Mouse (Mus musculus) intestine, postnatal 0 days (tissue): ENCODE measurements around the gene Hadhb. TPM values are rescaled to one million over a fixed set of nuclear protein-coding genes. Genes with fewer than 3 reads are reported as not detected.

Experiments
- ATAC-seq: fragments of 200-750 bp; cut with Nextera tagmentation; 2 replicates; pipeline ENCODE4 v1.8.0; 2017; ENCODE audit warnings: mild to moderate bottlenecking, moderate TSS enrichment, moderate library complexity
- H3K27ac ChIP-seq: fragments of 300-500 bp; sonication (generic); 2 replicates; pipeline ENCODE4 v1.5.1; 2014; ENCODE audit warnings: mild to moderate bottlenecking, low read depth, low read length, moderate library complexity
- H3K27me3 ChIP-seq: fragments of 300-500 bp; sonication (generic); replicated peaks from 2 replicates; pipeline ENCODE4 v1.6.1; 2014; ENCODE audit warnings: low read length, mixed read lengths; ENCODE audit not compliant: control insufficient read depth, insufficient read depth
- H3K36me3 ChIP-seq: fragments of 300-500 bp; sonication (generic); 2 replicates; pipeline ENCODE4 v1.6.1; 2014; ENCODE audit warnings: mild to moderate bottlenecking, moderate library complexity; ENCODE audit not compliant: control insufficient read depth, insufficient read depth
- H3K4me1 ChIP-seq: fragments of 300-500 bp; sonication (generic); replicated peaks from 2 replicates; pipeline ENCODE4 v1.6.1; 2014; ENCODE audit warnings: antibody characterized with exemption, low read length, mixed read lengths; ENCODE audit not compliant: control insufficient read depth, insufficient read depth
- H3K4me2 ChIP-seq: fragments of 300-500 bp; sonication (generic); replicated peaks from 2 replicates; pipeline ENCODE4 v1.6.1; 2014; ENCODE audit warnings: low read depth, mild to moderate bottlenecking, moderate library complexity
- H3K4me3 ChIP-seq: fragments of 300-500 bp; sonication (generic); 2 replicates; pipeline ENCODE4 v1.5.1; 2014; ENCODE audit warnings: low read depth, low read length
- H3K9ac ChIP-seq: fragments of 300-500 bp; sonication (generic); 2 replicates; pipeline ENCODE4 v1.6.1; 2014; ENCODE audit warnings: mild to moderate bottlenecking, low read depth, low read length
- H3K9me3 ChIP-seq: fragments of 300-500 bp; sonication (generic); 2 replicates; pipeline ENCODE4 v1.6.1; 2016; ENCODE audit warnings: mixed run types; ENCODE audit not compliant: control insufficient read depth
- CTCF ChIP-seq: sonication (generic); IDR thresholded peaks from 2 replicates; pipeline ENCODE4 v1.5.1; 2016; ENCODE audit warnings: low read depth, mild to moderate bottlenecking, control low read depth, antibody characterized with exemption, moderate library complexity
- WGBS: fragments of 180-500 bp; shearing (Covaris S2); extraction: QIAGEN DNeasy Blood & Tissue Kit; methylation state at CpG from one replicate; pipeline ENCODE4 v1.1.7; 2014; 5-methylcytosine and 5-hydroxymethylcytosine counted together
- polyA plus RNA-seq: library from polyadenylated mRNA; unstranded; fragments of >200 nt; fragmentation: Nextera tagmentation; extraction: Ambion mirVana; gene quantifications from 2 replicates; pipeline ENCODE4 v1.2.1, GENCODE M21; 2015

Gene Hadhb
- polyA plus RNA-seq, 1 experiment from 2014 or later: 420 TPM

DNA sequence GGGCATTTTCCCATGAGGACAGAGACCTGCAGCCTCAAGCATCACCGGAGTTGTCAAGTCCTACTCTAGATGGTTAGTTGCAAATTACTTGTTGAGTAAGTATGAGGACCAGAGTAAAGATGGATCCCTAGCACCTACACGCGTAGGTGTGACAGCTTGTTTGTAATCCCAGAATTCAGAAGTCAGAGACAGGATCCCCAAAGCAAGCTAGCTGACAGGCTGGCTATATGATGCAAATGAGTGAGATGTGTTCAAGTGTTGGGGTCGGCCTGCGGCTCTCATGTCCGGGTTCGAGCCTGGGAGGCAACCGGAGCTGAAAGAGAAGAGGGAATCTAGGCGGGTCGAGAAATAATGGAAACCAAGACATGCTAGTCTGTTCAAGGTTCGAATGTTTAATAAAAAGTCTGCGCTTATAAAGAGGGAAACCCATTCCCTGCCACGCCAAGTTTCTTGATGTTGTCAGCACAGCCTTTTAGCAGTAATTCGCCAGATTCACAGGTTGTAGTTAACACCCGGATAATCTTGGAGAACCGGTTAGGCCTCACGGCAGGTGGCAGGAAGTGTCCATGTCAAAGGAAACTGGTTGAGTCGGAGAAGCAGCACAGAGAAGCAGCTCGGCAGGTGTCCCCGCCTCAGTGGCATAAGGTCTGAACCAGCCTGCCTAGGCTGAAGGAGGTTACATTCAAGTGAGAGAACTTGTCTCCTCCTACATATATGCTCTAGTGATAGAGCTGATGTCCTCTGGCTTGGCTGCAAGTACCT, 18.1 kb downstream of the Hadhb start:
- Histone ChIP-seq H3K36me3 (peaks cover 60% of the 10 kb centered on the region), H3K9me3 (no peaks in the 10 kb centered on the region), H3K9ac (no peak overlapping the region), H3K4me1 (no peaks in the 10 kb centered on the region), H3K27ac (peak overlapping the region; percentile 62), H3K27me3 (no peaks in the 10 kb centered on the region), H3K4me3 (no peak overlapping the region), H3K4me2 (no peak overlapping the region)
- no peak for TF ChIP-seq CTCF
- WGBS: 35% methylated on average over 20 of the region's 20 CpGs
- peak; percentile 47 for ATAC-seq

GRCm38 (mm10) chr5:30175811-30176210, 20.8 kb downstream of the Hadhb start:
- H3K27me3 ChIP-seq: no peaks in the 10 kb centered on the region
- no peak overlapping the region for H3K4me2 ChIP-seq
- no peak overlapping the region for H3K9ac ChIP-seq
- peaks cover 73% of the 10 kb centered on the region for H3K36me3 ChIP-seq
- H3K27ac ChIP-seq: no peak overlapping the region
- no peak overlapping the region for H3K4me3 ChIP-seq
- no peak for TF ChIP-seq CTCF
- ATAC-seq: no peak
- WGBS: 60% methylated on average over 4 of the region's 4 CpGs
- no peaks in the 10 kb centered on the region for H3K9me3 ChIP-seq
- H3K4me1 ChIP-seq: no peaks in the 10 kb centered on the region

DNA sequence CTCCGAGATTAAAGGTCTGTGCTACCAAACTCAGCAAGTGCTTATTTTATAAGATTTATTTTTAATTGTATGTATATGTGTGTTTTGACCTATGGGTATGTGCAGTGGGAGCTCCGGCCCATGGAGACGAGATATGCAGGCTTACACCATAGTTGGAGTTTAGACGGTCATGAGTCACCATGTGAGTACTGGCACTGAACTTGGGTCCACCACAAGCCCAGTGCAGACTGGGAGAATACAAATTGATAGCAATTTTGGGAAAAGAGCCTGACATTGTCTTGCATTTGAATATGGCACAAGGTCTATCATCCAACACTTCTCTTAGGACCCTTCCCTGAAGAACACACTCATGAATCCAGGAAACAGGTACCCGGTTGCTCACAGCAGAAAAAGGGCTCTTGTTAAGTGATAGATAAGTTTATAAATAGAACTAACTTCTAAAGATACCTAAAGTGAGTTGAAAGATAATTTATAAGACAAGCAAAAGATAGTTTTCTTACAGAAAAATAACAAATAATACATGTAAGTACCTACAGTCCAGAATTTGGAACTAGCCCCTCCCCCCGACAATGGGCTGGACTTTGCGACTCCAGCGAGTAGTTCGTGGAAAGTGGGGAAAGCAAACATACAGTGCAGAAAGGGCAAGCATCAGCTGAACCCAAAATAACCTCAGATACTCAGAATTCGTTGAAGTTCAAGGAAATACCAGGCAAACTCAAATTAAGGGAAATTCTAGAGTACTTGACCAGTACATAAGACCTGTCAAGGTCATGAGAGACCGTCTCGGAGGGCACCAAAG, 32.8 kb downstream of the Hadhb start:
- no peaks in the 10 kb centered on the region for H3K4me1 ChIP-seq

DNA sequence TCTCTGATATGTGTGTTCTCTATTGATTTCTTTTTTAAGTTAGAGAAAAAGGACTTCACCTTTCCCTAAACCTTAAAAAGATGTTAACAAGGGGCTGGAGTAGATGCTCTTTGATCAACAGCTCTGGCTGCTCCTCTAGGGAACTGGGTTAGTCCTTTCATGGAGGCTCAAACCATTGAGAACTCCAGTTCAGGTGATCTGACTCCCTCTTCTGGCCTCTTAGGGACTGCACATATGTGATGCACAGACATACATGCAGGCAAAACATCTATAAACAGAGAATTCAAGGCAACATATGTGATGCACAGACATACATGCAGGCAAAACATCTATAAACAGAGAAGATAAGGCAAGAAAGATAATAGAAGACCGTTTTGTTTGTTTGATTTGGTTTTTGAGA, 37.4 kb downstream of the Hadhb start:
- H3K9ac ChIP-seq: no peak overlapping the region
- ATAC-seq: no peak
- H3K36me3 ChIP-seq: peaks cover 14% of the 10 kb centered on the region
- 68% methylated on average over 1 of the region's 1 CpGs for WGBS
- peak; percentile 65 for TF ChIP-seq CTCF
- no peaks in the 10 kb centered on the region for H3K4me1 ChIP-seq
- H3K27ac ChIP-seq: no peak overlapping the region
- H3K4me3 ChIP-seq: no peak overlapping the region
- H3K27me3 ChIP-seq: no peaks in the 10 kb centered on the region
- H3K9me3 ChIP-seq: no peaks in the 10 kb centered on the region
- H3K4me2 ChIP-seq: no peak overlapping the region

More for the DNA sequence above, 32.8 kb downstream of the Hadhb start:
- ATAC-seq: no peak
- Histone ChIP-seq H3K4me2 (no peak overlapping the region), H3K9ac (no peak overlapping the region), H3K9me3 (no peaks in the 10 kb centered on the region), H3K36me3 (peaks cover 47% of the 10 kb centered on the region), H3K27ac (no peak overlapping the region), H3K27me3 (no peaks in the 10 kb centered on the region), H3K4me3 (no peak overlapping the region)
- no peak for TF ChIP-seq CTCF
- WGBS: 83% methylated on average over 12 of the region's 12 CpGs

GRCm38 (mm10) chr5:30195340-30195739, 40.3 kb downstream of the Hadhb start:
- Histone ChIP-seq H3K4me2 (no peak overlapping the region), H3K9ac (no peak overlapping the region), H3K9me3 (no peaks in the 10 kb centered on the region), H3K36me3 (no peaks in the 10 kb centered on the region), H3K4me1 (no peaks in the 10 kb centered on the region), H3K27me3 (no peaks in the 10 kb centered on the region), H3K27ac (no peak overlapping the region), H3K4me3 (no peak overlapping the region)
- TF ChIP-seq CTCF: no peak
- 63% methylated on average over 5 of the region's 5 CpGs for WGBS
- no peak for ATAC-seq

- 59% methylated on average over 7 of the region's 7 CpGs for WGBS
- Histone ChIP-seq H3K4me2 (no peak overlapping the region), H3K4me1 (no peaks in the 10 kb centered on the region), H3K36me3 (no peaks in the 10 kb centered on the region), H3K27ac (no peak overlapping the region), H3K9ac (no peak overlapping the region), H3K4me3 (no peak overlapping the region), H3K9me3 (no peaks in the 10 kb centered on the region), H3K27me3 (no peaks in the 10 kb centered on the region)
- ATAC-seq: peak; percentile 41; the same call in 1 of the 2 replicates
- no peak for TF ChIP-seq CTCF
Measured at GRCm38 (mm10) chr5:30198257-30198656, 43.2 kb downstream of the Hadhb start.
